Mouse (Mus musculus) spleen, adult 2 months (tissue): ENCODE data around the gene Sh3yl1.

Experiments used
- CTCF ChIP-seq: fragments of 200-500 bp; IDR thresholded peaks from 2 replicates; pipeline ENCODE4 v1.5.1; 2011; ENCODE audit warnings: mild to moderate bottlenecking, inconsistent platforms; ENCODE audit not compliant: insufficient read depth, insufficient read length, insufficient replicate concordance; ENCODE audit errors: extremely low read depth
- POLR2A ChIP-seq: fragments of 200-500 bp; IDR thresholded peaks from 2 replicates; pipeline ENCODE4 v1.6.1; 2011; ENCODE audit warnings: low read depth, low read length, inconsistent platforms

DNA sequence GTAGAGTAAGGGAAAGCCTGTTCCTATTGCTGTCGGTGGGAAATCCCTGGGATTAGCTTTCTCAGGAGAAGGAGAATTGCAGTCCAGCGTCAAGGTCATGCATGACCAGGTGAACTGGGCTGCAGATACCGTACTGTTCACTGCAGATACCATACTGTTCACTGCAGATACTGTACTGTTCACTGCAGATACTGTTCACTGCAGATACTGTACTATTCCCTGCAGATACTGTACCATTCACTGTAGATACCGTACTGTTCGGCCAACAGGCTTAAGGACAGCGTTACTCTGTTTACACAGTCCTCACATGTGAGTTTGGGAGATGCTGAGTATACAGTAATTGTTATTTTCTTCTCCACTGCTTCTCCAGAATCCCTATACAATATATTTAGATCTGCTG is 16.7 kb downstream of the Sh3yl1 start:
- no peak for TF ChIP-seq POLR2A
- no peak for TF ChIP-seq CTCF
